Mouse (Mus musculus): ENCODE measurements around the gene Tenm2. TPM values are rescaled to one million over a fixed set of nuclear protein-coding genes. Genes with fewer than 3 reads are reported as not detected.

Tenm2 gene
- total RNA-seq, 2 experiments from 2014 or later = 0.62 to 0.76 TPM

DNA sequence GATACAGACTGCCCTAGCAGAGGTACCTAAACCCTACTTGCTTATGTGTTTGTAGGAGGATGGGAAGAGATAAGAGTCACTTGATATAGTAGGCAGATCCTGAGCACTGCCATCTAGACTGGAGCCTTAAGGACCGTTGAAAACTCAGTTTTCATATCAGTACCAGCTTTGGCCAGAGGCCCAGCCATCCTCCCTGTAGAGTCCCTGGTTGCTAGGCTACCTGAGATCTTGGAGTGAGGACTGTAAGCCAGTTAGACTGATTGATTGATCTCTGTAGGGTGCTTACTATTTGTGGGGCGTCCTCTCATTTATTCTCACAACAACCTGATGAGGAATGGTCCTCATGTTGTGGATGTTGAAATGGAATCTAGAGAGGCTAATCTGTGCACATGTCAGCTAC lies 1041.4 kb downstream of the Tenm2 start:
- DNase-seq = no peak
- intact Hi-C loops (cut with DNase I; ENCODE audit: low total_unique reads) = no loop called here

DNA sequence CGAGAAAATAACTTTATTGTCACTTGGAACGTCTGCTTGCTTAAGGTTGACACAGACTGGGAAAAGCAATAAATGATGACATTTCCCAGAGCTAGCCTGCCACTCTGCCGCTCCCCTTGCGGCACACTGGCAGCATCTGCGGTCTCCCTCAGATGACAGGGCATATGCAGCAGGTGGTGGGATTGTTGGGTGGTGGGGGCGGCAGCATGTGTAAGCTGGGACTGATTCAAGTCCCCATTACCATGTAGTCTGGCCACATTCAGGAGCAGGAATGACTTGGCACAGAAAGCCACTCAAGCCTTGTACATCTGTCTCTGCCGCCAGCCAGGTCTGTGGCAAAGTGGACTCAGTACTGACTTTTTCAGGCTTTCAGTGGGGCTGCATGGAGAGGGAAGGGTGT lies 1059.7 kb downstream of the Tenm2 start:
- intact Hi-C loops (cut with DNase I; ENCODE audit: low total_unique reads) = no loop called here
- DNase-seq = no peak

GRCm38 (mm10) chr11:36173076-36173690 lies 1062.6 kb downstream of the Tenm2 start:
- DNase-seq = no peak
- intact Hi-C loops (cut with DNase I; ENCODE audit: low total_unique reads) = no loop called here

- intact Hi-C loops (cut with DNase I; ENCODE audit: low total_unique reads) = no loop called here
- no peak for DNase-seq
Measured at GRCm38 (mm10) chr11:36172520-36172919, 1063.2 kb downstream of the Tenm2 start.

- no peak for DNase-seq
- intact Hi-C loops (cut with DNase I; ENCODE audit: low total_unique reads) = no loop called here
Measured at GRCm38 (mm10) chr11:36171991-36172390, 1063.8 kb downstream of the Tenm2 start.

DNA sequence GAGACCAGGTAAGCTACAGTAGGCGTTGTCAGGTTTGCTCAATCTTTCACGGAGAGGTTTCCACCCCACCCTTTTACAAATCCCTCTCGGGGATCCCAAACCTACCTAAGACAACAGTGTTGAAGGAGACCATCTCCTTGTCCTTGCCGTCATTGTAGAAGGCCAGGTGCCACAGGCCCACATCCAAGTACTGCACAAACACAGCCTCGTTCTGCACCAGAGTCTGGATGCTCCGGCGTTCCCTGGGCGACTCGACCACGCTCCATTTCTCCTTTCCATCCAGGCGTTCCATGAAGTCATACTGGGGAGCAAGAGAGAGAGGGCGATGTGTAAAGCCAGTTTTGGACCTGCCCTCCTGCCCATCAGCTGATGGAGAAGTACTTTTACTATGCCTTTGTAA lies 1064.5 kb downstream of the Tenm2 start:
- intact Hi-C loops (cut with DNase I; ENCODE audit: low total_unique reads) = no loop called here
- DNase-seq = no peak

DNA sequence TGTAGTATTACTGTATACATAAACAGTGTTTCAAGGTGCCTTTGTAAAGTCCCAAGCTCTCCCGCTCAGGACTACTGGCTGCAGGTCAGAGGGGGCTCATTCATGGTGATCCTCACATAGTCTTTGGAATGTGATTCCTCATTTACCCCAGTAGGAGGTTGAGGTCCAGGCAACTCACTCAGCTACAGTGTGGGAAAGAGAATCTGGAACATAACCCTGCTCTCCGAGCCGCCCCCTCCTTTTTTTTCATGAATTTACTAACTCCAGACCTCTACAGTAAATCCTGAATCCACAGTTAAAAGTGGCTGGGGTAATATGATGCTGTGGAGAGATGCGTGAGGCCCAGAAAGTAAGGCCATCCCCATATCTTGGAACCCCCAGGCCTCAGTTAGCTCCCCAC lies 1066.0 kb downstream of the Tenm2 start:
- intact Hi-C loops (cut with DNase I; ENCODE audit: low total_unique reads) = no loop called here
- no peak for DNase-seq

GRCm38 (mm10) chr11:36168921-36169537 lies 1066.7 kb downstream of the Tenm2 start:
- intact Hi-C loops (cut with DNase I; ENCODE audit: low total_unique reads) = no loop called here
- DNase-seq = no peak

DNA sequence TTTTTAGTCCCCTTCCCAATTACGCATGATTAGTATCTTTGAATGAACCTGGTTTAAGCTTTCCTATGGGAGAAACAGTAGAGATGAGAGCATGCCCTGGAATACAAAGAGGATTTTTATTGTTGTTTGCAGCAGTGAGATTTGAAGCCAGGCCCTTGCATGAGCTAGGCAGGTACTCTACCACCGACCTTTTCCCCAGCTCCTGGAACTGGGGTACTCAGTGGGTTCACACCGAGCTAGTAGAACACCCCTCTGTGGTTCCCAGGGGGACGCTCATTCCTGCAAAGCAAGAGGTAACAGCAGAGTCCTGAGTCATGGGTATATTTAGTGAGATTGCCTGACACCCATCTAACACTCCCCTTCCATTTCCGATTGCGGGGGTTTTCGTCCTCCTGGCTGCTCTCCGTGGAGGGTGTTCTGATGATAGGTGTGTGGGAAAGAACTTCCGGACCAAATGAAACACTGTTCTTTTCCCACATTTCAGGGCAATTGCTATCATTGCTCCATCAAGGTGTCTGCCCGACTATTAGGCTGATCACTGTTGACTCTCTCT lies 1067.9 kb downstream of the Tenm2 start:
- intact Hi-C loops (cut with DNase I; ENCODE audit: low total_unique reads) = no loop called here
- DNase-seq = no peak

DNA sequence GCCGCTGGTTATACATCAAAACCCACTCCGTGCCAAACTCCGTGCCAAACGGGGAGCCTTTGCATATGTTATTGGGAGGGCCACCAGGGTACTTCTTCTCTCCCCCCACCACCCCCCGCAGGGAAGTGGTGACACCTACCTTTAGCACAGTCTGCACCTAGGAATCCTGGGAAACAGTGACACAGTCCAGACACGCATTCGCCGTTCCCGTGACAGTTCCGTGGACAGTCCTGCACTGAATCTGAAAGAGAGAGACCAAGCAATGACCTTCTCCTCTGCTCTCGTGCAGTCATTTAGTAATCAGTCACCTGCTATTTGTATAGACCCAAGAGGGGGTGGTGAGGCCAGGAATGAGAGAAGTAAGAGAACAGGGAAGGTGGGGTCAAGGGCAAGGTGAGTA lies 1072.2 kb downstream of the Tenm2 start:
- intact Hi-C loops (cut with DNase I; ENCODE audit: low total_unique reads) = no loop called here
- DNase-seq = no peak

DNA sequence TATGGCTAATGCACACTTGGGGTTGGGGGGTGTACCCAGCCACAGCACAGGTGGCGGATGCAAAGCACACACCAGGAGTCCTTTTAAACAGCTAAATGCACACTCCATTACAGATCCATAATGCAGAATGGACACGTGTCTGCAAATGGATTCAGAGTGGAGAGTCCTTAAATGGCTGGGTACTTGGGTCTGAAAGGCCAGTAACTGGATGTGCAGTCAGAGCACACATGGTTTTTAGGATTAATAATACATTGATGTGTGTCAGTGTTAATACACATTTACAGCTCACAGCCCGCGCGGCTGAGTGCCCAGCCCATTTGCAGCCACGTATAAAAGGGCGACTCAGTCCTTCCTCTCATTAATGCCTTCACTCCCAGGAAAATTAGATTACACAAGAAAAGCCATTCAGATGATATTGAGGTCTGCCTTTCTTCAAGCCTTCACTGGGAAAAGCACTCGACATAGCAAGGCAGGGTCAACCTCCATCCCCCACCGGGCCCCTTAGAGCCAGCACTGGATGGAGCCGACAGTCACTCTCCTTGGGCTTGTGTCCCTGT lies 1073.9 kb downstream of the Tenm2 start:
- intact Hi-C loops (cut with DNase I; ENCODE audit: low total_unique reads) = no loop called here
- no peak for DNase-seq

DNA sequence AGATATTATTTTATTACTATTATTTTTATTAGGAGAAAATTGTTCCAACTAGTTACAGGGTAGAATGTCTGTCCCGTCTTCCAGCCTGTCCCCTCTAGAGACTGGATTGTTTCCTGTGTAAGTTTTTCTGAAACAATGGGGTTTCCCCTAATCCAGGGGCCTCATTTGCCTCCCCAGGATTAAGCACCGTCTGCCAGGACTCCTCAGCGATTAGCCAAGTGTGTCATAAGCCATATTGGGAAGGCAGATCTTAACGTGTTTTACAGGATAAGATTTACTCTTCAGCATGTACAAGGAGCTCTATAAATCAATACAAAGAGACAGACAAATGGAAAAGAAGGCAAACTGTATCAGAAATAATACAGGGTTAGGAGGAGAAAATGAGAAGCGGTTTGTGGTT lies 1082.3 kb downstream of the Tenm2 start:
- intact Hi-C loops (cut with DNase I; ENCODE audit: low total_unique reads) = no loop called here
- no peak for DNase-seq

- intact Hi-C loops (cut with DNase I; ENCODE audit: low total_unique reads) = no loop called here
- DNase-seq = no peak
Measured at GRCm38 (mm10) chr11:36153011-36153410, 1082.8 kb downstream of the Tenm2 start.

DNA sequence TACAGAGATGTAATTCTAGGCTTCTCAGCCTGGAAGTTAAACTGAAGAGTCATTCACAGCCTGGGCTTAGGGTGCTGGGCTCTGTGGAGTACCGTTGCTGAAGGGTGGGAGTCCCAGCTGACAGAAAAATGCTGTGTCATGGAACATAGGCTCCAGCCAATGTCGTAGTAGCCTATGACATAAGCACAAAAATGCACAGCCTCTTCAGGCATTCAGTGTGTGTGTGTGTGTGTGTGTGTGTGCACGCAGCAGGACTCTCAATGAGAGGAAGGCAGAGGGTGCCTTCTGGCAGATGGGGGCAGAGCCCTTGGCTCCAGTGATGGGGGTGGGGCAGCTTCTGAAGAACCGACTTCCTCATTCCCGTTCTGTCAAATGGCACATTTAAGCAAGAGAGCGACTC lies 1083.5 kb downstream of the Tenm2 start:
- DNase-seq = no peak
- intact Hi-C loops (cut with DNase I; ENCODE audit: low total_unique reads) = no loop called here

DNA sequence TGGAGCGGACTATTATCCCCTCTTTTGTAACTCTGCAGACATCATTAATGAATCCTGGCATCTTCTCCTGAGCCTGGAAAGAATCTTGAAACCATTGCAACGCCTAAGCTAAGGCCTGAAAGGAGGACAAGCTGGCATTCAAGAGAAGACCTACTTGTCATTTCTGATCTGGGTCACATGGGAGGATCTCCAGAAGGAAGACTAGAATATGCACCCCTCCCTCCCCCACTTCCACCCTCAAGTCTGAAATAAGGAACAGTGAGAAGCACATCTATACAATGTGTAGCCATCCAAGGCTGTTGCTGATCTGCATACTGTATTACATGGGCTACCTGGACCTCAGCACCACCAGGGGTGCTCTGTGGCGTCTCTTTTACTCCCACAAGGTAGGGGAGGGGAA lies 1086.7 kb downstream of the Tenm2 start:
- intact Hi-C loops (cut with DNase I; ENCODE audit: low total_unique reads) = no loop called here
- no peak for DNase-seq

DNA sequence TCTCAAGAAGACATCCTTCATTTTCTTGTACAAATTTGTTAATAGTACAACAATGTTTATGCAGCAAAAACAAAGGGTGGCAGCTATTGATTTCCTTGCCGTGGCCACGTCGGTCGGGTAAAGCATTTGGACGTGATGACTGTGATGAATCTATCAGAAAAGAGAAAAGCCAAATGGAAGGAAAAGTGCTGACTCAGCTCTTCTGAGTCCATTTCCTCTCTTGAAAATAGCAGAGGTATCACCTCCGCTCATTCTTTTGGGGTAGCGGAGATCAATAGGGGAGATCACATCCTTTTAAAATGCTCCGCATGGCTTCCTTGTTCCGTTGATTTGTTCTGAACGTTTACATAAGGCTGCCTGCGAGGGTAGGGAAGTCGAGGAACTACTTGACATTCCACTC lies 1090.7 kb downstream of the Tenm2 start:
- intact Hi-C loops (cut with DNase I; ENCODE audit: low total_unique reads) = no loop called here

DNA sequence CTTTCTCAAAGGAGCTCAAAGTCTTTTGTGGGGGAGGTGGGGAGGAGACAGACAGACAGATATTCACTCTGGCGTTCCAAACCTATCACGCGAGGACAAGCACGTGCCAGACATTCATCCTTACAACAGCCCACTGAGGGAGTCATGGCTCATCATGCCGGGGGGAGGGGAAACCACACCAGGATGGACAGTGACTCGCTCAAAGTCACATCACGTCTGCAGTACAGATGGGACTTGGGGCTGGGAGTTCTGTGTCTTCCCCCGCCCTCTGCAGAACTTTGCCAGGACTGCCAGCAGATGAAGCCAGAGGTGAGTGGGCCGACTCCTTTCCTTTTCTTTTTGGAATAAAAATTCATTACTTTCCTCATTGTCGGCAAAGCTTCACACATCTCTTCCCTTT lies 1095.4 kb downstream of the Tenm2 start:
- DNase-seq = no peak
- intact Hi-C loops (cut with DNase I; ENCODE audit: low total_unique reads) = no loop called here

More for the DNA sequence above, 1090.7 kb downstream of the Tenm2 start:
- DNase-seq = no peak

DNA sequence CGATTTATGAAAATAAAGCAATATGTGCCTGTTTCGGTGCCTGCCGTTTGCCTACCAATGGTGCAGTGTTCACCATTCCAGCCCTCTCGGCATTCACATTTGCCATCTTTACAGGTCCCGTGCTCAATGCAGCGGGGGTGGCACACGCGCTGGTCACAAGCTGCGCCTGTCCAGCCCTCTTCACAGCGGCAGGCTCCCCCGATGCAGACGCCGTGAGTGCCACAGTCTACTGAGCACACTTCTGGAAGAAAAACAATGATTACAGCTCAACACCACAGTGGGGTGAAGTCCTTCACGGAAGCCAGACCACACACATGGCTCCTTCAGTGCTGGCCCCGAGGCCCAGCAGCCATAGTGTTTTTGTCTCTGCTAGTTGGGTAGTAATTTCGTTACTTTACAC lies 1096.2 kb downstream of the Tenm2 start:
- no peak for DNase-seq
- intact Hi-C loops (cut with DNase I; ENCODE audit: low total_unique reads) = no loop called here

DNA sequence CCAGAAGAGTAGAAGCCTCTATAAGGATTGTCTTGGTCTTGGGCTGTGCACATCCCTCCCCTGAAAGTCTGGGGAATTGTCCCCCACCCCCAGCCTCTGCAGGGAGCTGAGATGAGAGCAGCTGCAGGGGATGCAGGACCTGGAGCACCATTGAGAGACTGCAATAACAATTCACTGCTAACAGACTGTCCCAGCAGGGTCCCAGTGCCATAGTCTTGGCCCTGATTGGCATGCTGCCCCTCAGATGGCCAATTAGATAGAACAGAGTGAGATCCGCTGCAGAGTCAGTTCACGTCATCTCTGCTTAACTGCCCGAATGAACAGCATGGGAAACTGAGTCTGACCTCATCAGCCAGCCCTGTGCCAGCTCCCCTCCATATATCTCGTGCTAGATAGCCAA lies 1097.9 kb downstream of the Tenm2 start:
- intact Hi-C loops (cut with DNase I; ENCODE audit: low total_unique reads) = no loop called here
- DNase-seq = no peak

GRCm38 (mm10) chr11:36137276-36137675 lies 1098.5 kb downstream of the Tenm2 start:
- DNase-seq = no peak
- intact Hi-C loops (cut with DNase I; ENCODE audit: low total_unique reads) = no loop called here

GRCm38 (mm10) chr11:36134645-36135044 lies 1101.1 kb downstream of the Tenm2 start:
- DNase-seq = no peak
- intact Hi-C loops (cut with DNase I; ENCODE audit: low total_unique reads) = no loop called here

Measured in gastrocnemius, postnatal 14 days (tissue).